Mouse (Mus musculus) intestine, embryonic 16.5 days (tissue): ENCODE measurements around the gene 2200002D01Rik. TPM values are rescaled to one million over a fixed set of nuclear protein-coding genes. Genes with fewer than 3 reads are reported as not detected.
"Not testable (repeated sequence)": the region's sequence is repeated elsewhere in the genome, so short reads cannot be mapped to it uniquely, and the experiment has no call there.

ENCODE experiments used
- ATAC-seq: fragments of 200-750 bp; cut with Nextera tagmentation; 2 replicates; pipeline ENCODE4 v1.8.0; 2017; ENCODE audit warnings: moderate TSS enrichment, moderate library complexity
- H3K27ac ChIP-seq: fragments of 300-500 bp; sonication (generic); 2 replicates; pipeline ENCODE4 v1.5.1; 2014; ENCODE audit warnings: mild to moderate bottlenecking, low read length
- H3K27me3 ChIP-seq: fragments of 300-500 bp; sonication (generic); replicated peaks from 2 replicates; pipeline ENCODE4 v1.6.1; 2014; ENCODE audit warnings: low read length, control low read depth, mixed read lengths; ENCODE audit not compliant: control insufficient read depth, insufficient read depth
- H3K36me3 ChIP-seq: fragments of 300-500 bp; sonication (generic); 2 replicates; pipeline ENCODE4 v1.6.1; 2014; ENCODE audit warnings: low read length, control low read depth; ENCODE audit not compliant: control insufficient read depth, insufficient read depth
- H3K4me1 ChIP-seq: fragments of 300-500 bp; sonication (generic); 2 replicates; pipeline ENCODE4 v1.6.1; 2014; ENCODE audit warnings: low read length, control low read depth, mixed read lengths; ENCODE audit not compliant: control insufficient read depth, insufficient read depth
- H3K4me2 ChIP-seq: fragments of 300-500 bp; sonication (generic); 2 replicates; pipeline ENCODE4 v1.6.1; 2014; ENCODE audit warnings: low read depth, low read length, control low read depth
- H3K4me3 ChIP-seq: fragments of 300-500 bp; sonication (generic); 2 replicates; pipeline ENCODE4 v1.5.1; 2014; ENCODE audit warnings: mild to moderate bottlenecking, low read length
- H3K9ac ChIP-seq: fragments of 300-500 bp; sonication (generic); 2 replicates; pipeline ENCODE4 v1.6.1; 2014; ENCODE audit warnings: low read depth, low read length
- H3K9me3 ChIP-seq: fragments of 300-500 bp; sonication (generic); 2 replicates; pipeline ENCODE4 v1.6.1; 2016; ENCODE audit warnings: low read length, control low read depth; ENCODE audit not compliant: control insufficient read depth
- WGBS: fragments of 180-500 bp; shearing (Covaris S2); extraction: QIAGEN DNeasy Blood & Tissue Kit; methylation state at CpG from one replicate; pipeline ENCODE4 v1.1.7; 2014; 5-methylcytosine and 5-hydroxymethylcytosine counted together
- polyA plus RNA-seq: library from polyadenylated mRNA; unstranded; fragments of >200 nt; fragmentation: Nextera tagmentation; extraction: Ambion mirVana; gene quantifications from 2 replicates; pipeline ENCODE4 v1.2.1, GENCODE M21; 2015

Gene 2200002D01Rik
- polyA plus RNA-seq, 1 experiment from 2014 or later, result 264 TPM

- not testable (repeated sequence) for H3K27ac ChIP-seq, H3K4me3 ChIP-seq, ATAC-seq, H3K36me3 ChIP-seq, H3K4me2 ChIP-seq, H3K27me3 ChIP-seq, H3K9me3 ChIP-seq, H3K9ac ChIP-seq
- 25% methylated on average over 40 of the region's 40 CpGs for WGBS
- peaks cover 11% of the 10 kb centered on the region for H3K4me1 ChIP-seq
Measured at GRCm38 (mm10) chr7:29212775-29213560, 35.3 kb downstream of the 2200002D01Rik start.

GRCm38 (mm10) chr7:29212199-29212765 lies 36.0 kb downstream of the 2200002D01Rik start:
- ATAC-seq, result no peak
- WGBS, result 22% methylated on average over 26 of the region's 26 CpGs
- H3K36me3 ChIP-seq, result no peaks in the 10 kb centered on the region
- H3K27ac ChIP-seq, result no peak overlapping the region
- no peaks in the 10 kb centered on the region for H3K27me3 ChIP-seq
- H3K4me3 ChIP-seq, result peak overlapping the region; percentile 51
- H3K4me1 ChIP-seq, result peaks cover 11% of the 10 kb centered on the region
- H3K4me2 ChIP-seq, result peak overlapping the region; percentile 66
- H3K9me3 ChIP-seq, result no peaks in the 10 kb centered on the region
- peak overlapping the region; percentile 63; the same call in 1 of the 2 replicates for H3K9ac ChIP-seq

GRCm38 (mm10) chr7:29211415-29212198 lies 36.7 kb downstream of the 2200002D01Rik start:
- peak overlapping the region; percentile 80 for H3K27ac ChIP-seq
- ATAC-seq, result peak; percentile 89
- peak overlapping the region; percentile 66 for H3K4me2 ChIP-seq
- peaks cover 11% of the 10 kb centered on the region for H3K4me1 ChIP-seq
- peak overlapping the region; percentile 63 for H3K9ac ChIP-seq
- no peaks in the 10 kb centered on the region for H3K27me3 ChIP-seq
- 5% methylated on average over 34 of the region's 34 CpGs for WGBS
- H3K9me3 ChIP-seq, result no peaks in the 10 kb centered on the region
- H3K4me3 ChIP-seq, result peak overlapping the region; percentile 51
- H3K36me3 ChIP-seq, result no peaks in the 10 kb centered on the region

- Histone ChIP-seq H3K4me3 (peak overlapping the region; percentile 51), H3K4me1 (peaks cover 11% of the 10 kb centered on the region), H3K27ac (peak overlapping the region; percentile 80), H3K4me2 (peak overlapping the region; percentile 66)
- H3K27me3 ChIP-seq, H3K36me3 ChIP-seq, H3K9me3 ChIP-seq, H3K9ac ChIP-seq: not testable (repeated sequence)
- whole genome bisulfite sequencing, result 23% methylated on average over 15 of the region's 15 CpGs
- peak; percentile 60 for ATAC-seq
Measured at GRCm38 (mm10) chr7:29211013-29211412, 37.3 kb downstream of the 2200002D01Rik start.

- H3K9me3 ChIP-seq, result no peaks in the 10 kb centered on the region
- ATAC-seq, result no peak
- H3K4me2 ChIP-seq, result no peak overlapping the region
- no peaks in the 10 kb centered on the region for H3K36me3 ChIP-seq
- H3K27ac ChIP-seq, result no peak overlapping the region
- no peak overlapping the region for H3K4me3 ChIP-seq
- H3K4me1 ChIP-seq, result no peaks in the 10 kb centered on the region
- no peak overlapping the region for H3K9ac ChIP-seq
- 77% methylated on average over 6 of the region's 6 CpGs for WGBS
- H3K27me3 ChIP-seq, result no peaks in the 10 kb centered on the region
Measured at GRCm38 (mm10) chr7:29202577-29202976, 45.7 kb downstream of the 2200002D01Rik start.

Other genes with a start within 250 kb of the 2200002D01Rik start
- gene Ryr1, start 123.3 kb downstream of the 2200002D01Rik start, polyA plus RNA-seq, result 0.66 and 0.82 TPM in 2 replicates
- gene Rasgrp4, start 113.6 kb downstream of the 2200002D01Rik start, polyA plus RNA-seq, result 0.43 and 0.59 TPM in 2 replicates
- gene Fam98c, start 92.2 kb downstream of the 2200002D01Rik start, polyA plus RNA-seq, result 52.5 and 56.8 TPM in 2 replicates
- gene Ggn, start 78.3 kb downstream of the 2200002D01Rik start, polyA plus RNA-seq, result 0.48 and 0.82 TPM in 2 replicates
- 1.1 and 1.7 TPM in 2 replicates for gene Spred3, start 78.1 kb downstream of the 2200002D01Rik start, polyA plus RNA-seq
- 228 and 241 TPM in 2 replicates for gene Psmd8, start 67.8 kb downstream of the 2200002D01Rik start, polyA plus RNA-seq
- 0.42 and 0.92 TPM in 2 replicates for gene Catsperg1, start 34.4 kb downstream of the 2200002D01Rik start, polyA plus RNA-seq
- 2.5 TPM in 2 replicates for gene Kcnk6, start 16.0 kb downstream of the 2200002D01Rik start, polyA plus RNA-seq
- 83.1 and 83.7 TPM in 2 replicates for gene Yif1b, start 10.1 kb downstream of the 2200002D01Rik start, polyA plus RNA-seq
- 626 and 672 TPM in 2 replicates for gene Spint2, start 33.4 kb upstream of the 2200002D01Rik start, polyA plus RNA-seq
- 40.8 and 45.2 TPM in 2 replicates for gene Ppp1r14a, start 40.8 kb upstream of the 2200002D01Rik start, polyA plus RNA-seq
- 6.2 and 6.8 TPM in 2 replicates for gene Dpf1, start 55.5 kb upstream of the 2200002D01Rik start, polyA plus RNA-seq